Mouse (Mus musculus) embryo, embryonic 9.5 days (tissue): Measurements from ENCODE around the gene Tnks2.
A peak's percentile ranks its signal among the peaks of the same experiment; 100 is the strongest.

Experiments used
- DNase-seq: peaks from one replicate; pipeline ENCODE4 v3.0.0-alpha.2; 2017; ENCODE audit errors: extremely low spot score

Tnks2 gene

GRCm38 (mm10) chr19:36896791-36897569, 62.9 kb downstream of the Tnks2 start:
- DNase-seq, result peak; percentile 66

- peak; percentile 36 for DNase-seq
Measured at GRCm38 (mm10) chr19:36897778-36898177, 63.7 kb downstream of the Tnks2 start.

GRCm38 (mm10) chr19:36903377-36903776, 69.3 kb downstream of the Tnks2 start:
- no peak for DNase-seq

GRCm38 (mm10) chr19:36904211-36905007, 70.4 kb downstream of the Tnks2 start:
- DNase-seq, result peak; percentile 90

- no peak for DNase-seq
Measured at GRCm38 (mm10) chr19:36909150-36909549, 75.1 kb downstream of the Tnks2 start.

GRCm38 (mm10) chr19:36909676-36910292, 75.8 kb downstream of the Tnks2 start:
- peak; percentile 72 for DNase-seq

- DNase-seq, result peak; percentile 67
Measured at GRCm38 (mm10) chr19:36910424-36911045, 76.5 kb downstream of the Tnks2 start.

GRCm38 (mm10) chr19:36913064-36913463, 79.0 kb downstream of the Tnks2 start:
- no peak for DNase-seq

GRCm38 (mm10) chr19:36916206-36916605, 82.2 kb downstream of the Tnks2 start:
- no peak for DNase-seq

GRCm38 (mm10) chr19:36916876-36917389, 82.9 kb downstream of the Tnks2 start:
- DNase-seq, result no peak

- peak; percentile 90 for DNase-seq
Measured at GRCm38 (mm10) chr19:36918441-36919301, 84.6 kb downstream of the Tnks2 start.

- DNase-seq, result no peak
Measured at GRCm38 (mm10) chr19:36919466-36919865, 85.4 kb downstream of the Tnks2 start, which contains the start of gene Fgfbp3. Gene Fgfbp3 (minus strand): TSS chr19:36919615.

- DNase-seq, result no peak
Measured at GRCm38 (mm10) chr19:36922015-36922414, 88.0 kb downstream of the Tnks2 start.

- no peak for DNase-seq
Measured at GRCm38 (mm10) chr19:36922936-36923335, 88.9 kb downstream of the Tnks2 start.

- peak; percentile 95 for DNase-seq
Measured at GRCm38 (mm10) chr19:36925671-36926552, 91.9 kb downstream of the Tnks2 start, which contains the start of gene Btaf1. Gene Btaf1 (plus strand): TSS chr19:36926079.

- no peak for DNase-seq
Measured at GRCm38 (mm10) chr19:36926553-36927236, 92.7 kb downstream of the Tnks2 start.

GRCm38 (mm10) chr19:36927800-36928361, 93.8 kb downstream of the Tnks2 start:
- no peak for DNase-seq

- DNase-seq, result no peak
Measured at GRCm38 (mm10) chr19:36929816-36930215, 95.8 kb downstream of the Tnks2 start.

- no peak for DNase-seq
Measured at GRCm38 (mm10) chr19:36932097-36932496, 98.1 kb downstream of the Tnks2 start.
